Mouse (Mus musculus) layer of hippocampus, adult 2 months (tissue): ENCODE data around the gene Mmrn2. TPM values are rescaled to one million over a fixed set of nuclear protein-coding genes. Genes with fewer than 3 reads are reported as not detected.
A peak's percentile ranks its signal among the peaks of the same experiment; 100 is the strongest.

ENCODE experiments used
- DNase-seq, 2 experiments: peaks; one replicate each; pipeline ENCODE4 v3.0.0; 2022; ENCODE audit warnings: low spot score in 2 of 2
- H3K27ac ChIP-seq: fragments of 200-600 bp; 2 replicates; pipeline ENCODE4 v1.8.1; 2022
- H3K4me3 ChIP-seq: fragments of 200-600 bp; 2 replicates; pipeline ENCODE4 v1.8.1; 2022; ENCODE audit warnings: mild to moderate bottlenecking
- CTCF ChIP-seq: fragments of 200-600 bp; conservative IDR thresholded peaks from 2 replicates; pipeline ENCODE4 v1.8.1; 2022; ENCODE audit warnings: antibody characterized with exemption, mild to moderate bottlenecking, moderate library complexity
- long read RNA-seq, 2 experiments: library from polyadenylated mRNA; stranded (forward); transcript quantifications; one replicate each; pipeline ENCODE4 v2.0.0; 2021; ENCODE audit warnings: borderline mapping rate in 2 of 2
- total RNA-seq, 2 experiments: library from RNA; stranded (reverse); gene quantifications; 2 replicates each; pipeline ENCODE4 v1.2.3; 2021

Gene Mmrn2
- 1 to 10 TPM; 3.9 to 4.0 TPM for total RNA-seq
- long read RNA-seq, experiment 1, partial matches to known transcripts = 0 of 4 reads
- long read RNA-seq, experiment 1, other reads (novel, unspliced or antisense) = 1 of 4 reads
- long read RNA-seq, experiment 2, transcript Mmrn2-201 (7 exons, 3,974 nt) = major isoform, 6 of 6 reads
- long read RNA-seq, experiment 2, partial matches to known transcripts = 0 of 6 reads
- long read RNA-seq, experiment 2, other reads (novel, unspliced or antisense) = 0 of 6 reads

DNA sequence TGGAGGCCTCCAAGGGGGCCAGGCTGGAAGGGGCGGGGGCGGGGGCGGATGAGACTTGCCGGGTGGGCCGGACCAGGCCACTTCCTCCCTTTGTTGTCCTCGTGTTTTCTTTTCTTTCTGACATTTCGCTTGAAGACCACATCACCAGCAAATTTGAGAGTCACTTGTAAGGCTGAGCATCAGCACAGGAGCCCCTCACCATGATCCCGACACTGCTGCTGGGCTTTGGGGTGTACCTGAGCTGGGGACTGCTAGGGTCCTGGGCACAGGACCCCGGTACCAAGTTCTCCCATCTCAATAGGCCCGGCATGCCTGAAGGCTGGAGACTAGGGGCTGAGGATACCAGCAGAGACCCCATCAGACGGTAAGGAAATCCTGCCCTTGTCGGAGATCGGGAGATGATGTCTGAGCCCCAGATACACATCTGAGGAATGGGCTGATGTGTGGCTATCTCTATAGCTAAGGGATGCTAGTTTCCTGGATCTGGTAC is at the start of gene Mmrn2:
Gene Mmrn2, plus strand, starts transcription at position 51 of the 490 bp plus-strand sequence.
- TF ChIP-seq CTCF = no peak
- no peak for DNase-seq
- Histone ChIP-seq H3K4me3 (peak within 1 kb of the TSS; percentile 13; the same call in 1 of the 2 replicates), H3K27ac (peak within 1 kb of the TSS; percentile 39; the same call in 1 of the 2 replicates)

DNA sequence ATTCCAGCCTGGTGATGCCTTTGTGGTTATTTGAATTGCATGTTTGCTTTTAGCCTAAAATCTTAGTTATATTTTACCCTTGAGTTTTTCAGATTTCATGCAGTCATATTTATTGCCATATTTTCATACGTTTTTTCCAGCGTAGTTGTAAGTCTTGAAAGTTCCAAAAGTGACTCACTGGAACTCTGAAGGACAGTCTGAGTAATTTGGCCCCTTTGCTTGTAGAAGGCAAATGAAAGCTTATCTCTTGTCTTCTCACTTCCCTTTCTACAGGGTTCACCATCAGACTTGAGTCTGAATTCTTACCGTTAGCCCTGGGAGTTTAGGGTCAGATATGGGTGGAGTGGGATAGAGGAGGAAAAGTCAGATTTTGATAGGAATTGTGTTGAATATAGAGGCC is 48.7 kb upstream of the Mmrn2 start:
- DNase-seq = no peak
- TF ChIP-seq CTCF = no peak
- Histone ChIP-seq H3K4me3 (no peak overlapping the region), H3K27ac (no peak overlapping the region)

GRCm38 (mm10) chr14:34327618-34328017 is 47.6 kb upstream of the Mmrn2 start:
- DNase-seq = no peak
- H3K4me3 ChIP-seq = no peak overlapping the region
- no peak overlapping the region for H3K27ac ChIP-seq
- no peak for TF ChIP-seq CTCF

GRCm38 (mm10) chr14:34330657-34331158 is 44.6 kb upstream of the Mmrn2 start:
- no peak for DNase-seq
- no peak for TF ChIP-seq CTCF
- H3K27ac ChIP-seq = peak overlapping the region; percentile 90
- H3K4me3 ChIP-seq = no peak overlapping the region

DNA sequence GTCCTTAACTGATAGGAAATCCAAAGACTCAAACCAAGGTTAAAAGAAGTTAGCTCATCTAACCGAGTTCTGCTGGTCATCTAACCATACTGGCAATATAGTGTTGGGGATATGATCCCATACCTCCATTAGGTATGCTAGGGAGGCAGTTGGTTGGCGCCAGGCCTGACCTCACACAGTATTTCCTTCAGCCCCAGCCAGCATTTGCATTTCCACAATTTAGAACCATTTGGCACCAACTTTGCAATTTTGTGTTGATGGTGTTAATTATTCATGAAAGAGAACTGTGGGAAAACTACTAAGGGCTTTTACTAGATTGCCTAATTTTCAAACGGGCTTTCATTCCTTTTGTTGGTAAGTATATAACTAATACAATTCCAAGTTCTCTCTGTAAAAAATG is 43.4 kb upstream of the Mmrn2 start:
- H3K4me3 ChIP-seq = no peak overlapping the region

GRCm38 (mm10) chr14:34332476-34332875 is 42.8 kb upstream of the Mmrn2 start:
- TF ChIP-seq CTCF = no peak
- H3K27ac ChIP-seq = peak overlapping the region; percentile 90
- DNase-seq = peak; percentile 28 to 79
- no peak overlapping the region for H3K4me3 ChIP-seq

More for the DNA sequence above, 43.4 kb upstream of the Mmrn2 start:
- DNase-seq = peak; percentile 35 to 63
- TF ChIP-seq CTCF = no peak
- H3K27ac ChIP-seq = peak overlapping the region; percentile 90

- no peak for TF ChIP-seq CTCF
- Histone ChIP-seq H3K4me3 (no peak overlapping the region), H3K27ac (peak overlapping the region; percentile 80)
- peak in 1 of 2 experiments; percentile 34 for DNase-seq
Measured at GRCm38 (mm10) chr14:34339446-34339845, 35.8 kb upstream of the Mmrn2 start.

- Histone ChIP-seq H3K4me3 (no peak overlapping the region), H3K27ac (peak overlapping the region; percentile 64)
- DNase-seq = no peak
- TF ChIP-seq CTCF = no peak
Measured at GRCm38 (mm10) chr14:34341993-34342392, 33.3 kb upstream of the Mmrn2 start.

GRCm38 (mm10) chr14:34343078-34343477 is 32.2 kb upstream of the Mmrn2 start:
- no peak for TF ChIP-seq CTCF
- no peak overlapping the region for H3K4me3 ChIP-seq
- no peak for DNase-seq
- H3K27ac ChIP-seq = peak overlapping the region; percentile 64; the same call in 1 of the 2 replicates

DNA sequence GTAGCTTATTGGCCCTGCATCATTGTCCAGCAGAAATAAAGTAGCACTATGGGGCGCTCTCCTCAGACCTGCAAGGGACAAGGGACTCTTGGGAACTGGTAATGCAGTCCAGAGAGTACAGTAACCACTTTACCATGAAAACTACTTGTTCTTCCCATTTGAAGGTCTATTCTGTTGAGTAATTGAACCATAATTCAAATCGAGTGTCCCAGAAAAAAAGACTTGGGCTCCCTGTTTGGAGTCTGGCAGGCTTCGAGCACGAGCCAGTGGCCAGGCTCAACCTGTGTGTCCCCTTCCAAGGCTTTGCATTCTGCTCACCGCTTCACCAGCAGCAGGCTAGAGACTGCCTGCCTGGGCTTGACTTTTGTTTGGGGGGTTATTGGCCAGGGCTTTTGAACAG is 30.9 kb upstream of the Mmrn2 start:
- TF ChIP-seq CTCF = no peak

DNA sequence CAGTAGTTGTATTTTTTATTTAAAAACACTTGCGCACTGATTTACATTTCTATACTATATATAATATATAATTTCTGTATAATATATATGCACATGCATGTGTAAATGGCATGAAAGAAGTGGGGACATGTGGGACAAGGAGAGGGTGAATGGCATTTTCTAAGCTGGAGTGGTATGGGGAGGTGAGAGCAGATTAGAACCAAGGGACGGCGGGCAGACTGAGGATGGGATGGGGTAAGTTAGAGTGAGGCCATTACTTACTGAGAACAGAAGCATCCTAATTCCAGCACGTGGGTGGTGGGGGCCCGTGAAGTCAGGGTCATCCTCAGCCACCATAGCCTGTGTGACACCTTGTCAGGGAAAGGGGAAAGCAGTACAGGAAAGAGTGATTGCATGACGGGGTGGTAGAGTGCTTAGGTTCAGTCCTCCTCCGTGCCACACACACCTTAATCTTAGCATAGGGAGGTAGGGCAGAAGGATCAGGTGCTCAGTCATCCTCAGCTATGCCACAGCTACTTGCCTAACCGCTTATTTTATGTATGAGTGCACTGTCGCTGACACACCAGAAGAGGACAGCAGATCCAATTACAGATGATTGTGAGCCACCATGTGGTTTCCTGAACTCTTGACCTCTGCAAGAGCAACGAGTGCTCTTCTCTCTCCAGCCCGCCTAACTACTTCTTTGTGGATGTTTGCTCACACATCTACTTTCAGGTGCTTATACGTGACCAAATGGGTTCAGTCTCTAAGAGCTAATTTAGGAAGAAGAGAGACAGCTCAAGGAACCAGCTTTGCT is 29.3 kb upstream of the Mmrn2 start:
- peak; percentile 48 for TF ChIP-seq CTCF
- no peak overlapping the region for H3K4me3 ChIP-seq
- H3K27ac ChIP-seq = no peak overlapping the region
- DNase-seq = no peak

More for the DNA sequence above, 30.9 kb upstream of the Mmrn2 start:
- H3K4me3 ChIP-seq = no peak overlapping the region
- DNase-seq = no peak
- peak overlapping the region; percentile 23; the same call in 1 of the 2 replicates for H3K27ac ChIP-seq

DNA sequence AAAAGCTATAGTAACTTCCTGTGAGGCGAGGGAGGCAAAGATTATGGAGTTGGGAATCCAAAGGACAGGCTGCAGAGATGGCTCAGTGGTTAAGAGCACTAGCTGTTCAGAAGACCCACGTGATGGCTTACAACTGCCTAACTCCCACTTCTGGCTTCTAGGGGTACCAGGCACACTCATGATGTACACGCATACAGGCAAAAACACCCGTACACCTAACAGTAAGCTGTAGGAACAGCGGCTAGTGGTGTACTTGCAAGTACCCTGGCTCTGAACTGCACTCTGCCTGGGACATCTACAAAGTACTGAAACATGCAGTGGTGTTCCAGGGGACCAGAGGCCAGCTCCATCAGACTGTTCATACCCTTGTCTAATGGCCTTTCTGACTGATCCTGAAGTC is 28.2 kb upstream of the Mmrn2 start:
- H3K4me3 ChIP-seq = no peak overlapping the region
- H3K27ac ChIP-seq = no peak overlapping the region
- no peak for TF ChIP-seq CTCF
- DNase-seq = no peak

GRCm38 (mm10) chr14:34348301-34348700 is 27.0 kb upstream of the Mmrn2 start:
- Histone ChIP-seq H3K27ac (no peak overlapping the region), H3K4me3 (no peak overlapping the region)
- TF ChIP-seq CTCF = no peak
- DNase-seq = no peak
